Mouse (Mus musculus): ENCODE data around the gene Cdkl3. TPM values are rescaled to one million over a fixed set of nuclear protein-coding genes. Genes with fewer than 3 reads are reported as not detected.
A peak's percentile ranks its signal among the peaks of the same experiment; 100 is the strongest.

Cdkl3 gene
- total RNA-seq, 2 experiments from 2014 or later = 3.3 to 4.8 TPM

DNA sequence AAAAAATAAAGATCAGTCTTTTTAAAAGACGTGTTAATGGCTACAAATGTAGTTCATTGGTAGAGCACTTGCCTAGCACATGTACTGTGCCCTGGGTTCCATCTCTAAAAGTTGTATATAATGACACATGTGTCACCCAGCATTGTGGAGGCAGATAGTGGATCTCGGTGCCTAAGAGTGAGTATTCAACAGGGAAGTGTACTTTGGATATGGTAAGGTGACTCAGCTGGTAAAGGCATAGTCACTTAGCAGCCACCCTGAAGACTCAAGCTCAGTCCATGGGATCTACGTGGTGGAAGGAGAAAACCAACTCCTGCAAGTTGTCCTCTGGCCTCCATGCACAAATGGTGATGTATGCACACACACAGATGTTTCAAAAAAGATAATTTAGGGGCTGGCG lies 120.4 kb downstream of the Cdkl3 start:
- DNase-seq = no peak

DNA sequence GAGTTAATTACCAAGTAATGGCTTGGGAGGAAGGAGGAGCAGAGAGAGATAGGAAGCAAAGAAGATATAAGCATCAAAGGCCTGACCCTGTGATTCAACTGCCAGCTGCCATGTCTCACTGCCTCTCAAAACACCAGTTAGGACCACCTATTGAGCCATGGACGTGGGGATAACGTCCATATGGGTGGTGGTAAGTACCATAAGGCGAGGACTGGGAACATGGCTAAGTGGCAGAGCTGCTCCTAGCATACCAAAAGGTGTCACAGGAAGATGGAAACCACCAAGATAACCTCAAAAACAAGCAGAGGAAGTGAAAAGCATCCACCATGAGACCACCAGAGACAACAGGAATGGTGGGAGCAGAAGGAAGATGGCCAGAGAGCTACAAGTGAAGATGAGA lies 123.1 kb downstream of the Cdkl3 start:
- DNase-seq = no peak

DNA sequence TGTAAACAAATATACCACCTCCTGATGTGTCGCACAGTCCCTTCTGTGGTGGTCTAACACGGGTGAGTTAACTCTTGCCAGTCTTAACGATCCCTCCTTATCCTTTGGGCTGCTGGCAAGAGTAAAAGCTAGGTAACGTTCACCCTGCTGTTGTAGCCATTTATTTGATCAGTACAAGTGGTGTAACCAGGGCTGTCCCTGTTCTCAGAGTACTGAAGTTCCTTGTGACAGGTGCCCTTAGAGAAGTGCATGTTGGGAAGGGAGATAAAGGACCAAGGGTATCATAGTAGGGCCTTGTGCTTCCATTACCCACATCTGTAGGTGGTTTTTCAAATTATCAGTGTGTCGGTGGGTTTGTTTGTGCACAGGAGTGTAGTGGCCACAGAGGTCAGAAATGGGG lies 123.7 kb downstream of the Cdkl3 start:
- no peak for DNase-seq

DNA sequence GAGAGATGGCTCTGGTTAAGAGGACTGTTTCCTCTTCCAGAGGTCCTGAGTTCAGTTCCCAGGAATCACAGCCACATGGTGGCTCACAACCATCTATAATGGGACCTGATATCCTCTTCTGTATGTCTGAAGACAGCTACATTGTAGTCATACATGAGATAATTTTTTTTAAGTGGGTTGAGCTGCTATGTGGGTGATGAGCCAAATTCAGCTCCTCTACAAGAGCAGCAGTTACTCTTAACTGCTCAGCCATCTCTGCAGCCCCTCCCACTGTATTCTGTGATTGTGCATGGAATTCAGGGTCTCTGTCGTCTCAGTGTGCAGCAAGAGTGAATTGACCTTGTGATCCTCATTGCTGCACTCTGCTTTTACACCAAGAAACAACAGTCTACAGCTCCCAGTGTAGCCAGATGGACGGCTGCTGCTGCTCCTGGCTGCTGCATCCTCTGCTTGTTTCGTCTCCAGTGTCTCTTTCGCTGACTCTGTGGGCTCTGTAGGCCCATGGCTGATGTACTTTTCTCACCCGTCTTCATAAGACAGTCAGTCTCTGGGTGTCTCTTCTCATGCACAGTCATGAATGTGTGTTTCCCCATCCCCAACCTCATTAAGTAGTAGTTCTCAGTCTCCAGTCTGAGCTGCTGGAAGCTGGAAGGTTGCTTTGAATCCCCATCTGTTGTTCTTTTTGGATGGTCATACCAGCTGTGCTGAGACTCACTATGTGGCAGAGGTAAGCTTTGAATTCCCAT lies 124.5 kb downstream of the Cdkl3 start:
- no peak for DNase-seq

DNA sequence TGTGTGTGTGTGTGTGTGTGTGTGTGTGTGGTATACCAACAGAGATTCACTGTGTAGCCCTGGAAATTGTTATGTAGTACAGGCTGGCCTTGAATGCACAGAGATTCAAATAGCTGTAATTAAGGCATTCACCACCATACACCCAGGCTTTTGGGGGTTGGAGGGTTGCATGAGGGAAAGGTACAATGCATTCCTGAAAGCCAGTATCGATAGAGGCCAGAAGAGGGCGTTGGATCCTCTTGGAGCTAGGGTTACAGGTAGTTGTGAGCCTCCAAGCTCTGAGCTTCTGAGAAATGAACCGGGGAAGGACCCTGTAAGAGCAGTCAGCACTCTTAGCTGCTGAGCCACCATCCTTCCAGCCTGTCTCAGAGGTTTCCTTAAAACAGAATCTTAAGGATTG lies 125.2 kb downstream of the Cdkl3 start:
- DNase-seq = no peak

DNA sequence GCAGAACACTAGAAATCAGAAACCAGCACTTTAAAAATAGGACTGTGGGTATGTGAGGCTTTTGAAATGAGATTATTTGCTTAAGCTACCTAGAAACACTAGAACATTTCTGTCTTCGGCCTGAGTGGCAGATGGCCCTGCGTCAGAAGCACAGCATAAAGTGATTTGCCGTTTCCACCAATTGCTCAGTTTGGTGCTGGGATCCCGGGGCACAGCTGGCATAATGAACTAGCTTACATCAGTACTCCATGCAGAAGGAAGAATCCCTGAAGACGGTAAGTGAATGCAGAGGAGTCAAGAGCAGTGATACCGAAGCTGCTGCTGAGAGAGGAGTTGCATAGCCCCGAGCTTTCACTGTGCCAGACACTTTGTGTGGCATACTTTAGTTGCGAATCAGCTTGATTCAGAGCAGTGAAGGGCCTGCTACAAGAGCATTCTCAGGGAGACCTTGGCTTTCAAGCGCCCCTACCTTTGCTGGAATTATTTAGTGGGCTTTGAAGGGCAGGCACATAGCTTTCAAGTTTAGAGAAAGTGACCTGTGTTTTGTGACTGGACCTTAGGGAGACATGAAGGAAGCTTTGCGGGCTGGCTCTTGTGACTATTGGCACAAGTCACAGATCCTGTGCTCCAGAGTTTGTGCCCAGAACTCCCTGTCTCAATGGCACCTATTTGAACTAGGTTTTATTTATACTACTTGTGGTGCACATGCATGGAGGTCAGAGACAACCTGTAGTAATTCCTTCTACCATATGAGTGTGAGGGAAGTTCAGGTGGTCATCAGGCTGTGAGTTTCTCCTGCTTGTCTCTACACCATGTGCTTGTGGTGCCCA lies 125.8 kb downstream of the Cdkl3 start:
- DNase-seq = peak in 1 of 2 experiments; percentile 10

DNA sequence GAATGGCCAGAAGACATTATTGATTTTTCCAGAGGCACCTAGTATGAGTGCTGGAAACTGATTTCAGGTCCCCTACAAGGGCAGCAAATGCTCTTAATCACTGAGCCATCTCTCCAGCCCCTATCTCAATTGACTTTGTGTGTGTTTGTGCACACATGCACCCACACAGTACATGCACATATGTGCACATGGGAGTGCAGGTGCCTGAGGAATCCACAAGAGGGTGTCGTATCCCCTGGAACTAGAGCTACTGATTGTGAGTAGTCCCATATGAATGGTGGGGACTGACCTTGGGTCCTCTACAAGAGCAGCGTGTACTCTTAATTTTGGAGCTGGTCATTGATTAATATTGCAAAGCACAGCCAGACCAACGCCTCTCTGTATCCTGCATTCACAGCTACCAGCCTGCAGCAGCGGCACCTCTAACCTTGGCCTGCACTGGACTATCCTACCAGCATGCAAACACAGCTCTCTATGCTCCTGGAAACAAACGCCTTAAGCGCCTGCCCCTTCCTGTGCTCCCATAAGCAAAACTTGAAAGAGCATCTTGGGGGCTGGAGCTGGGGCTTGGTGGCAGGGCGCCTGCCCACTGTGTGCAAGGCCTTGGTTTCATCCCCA lies 126.5 kb downstream of the Cdkl3 start:
- DNase-seq = no peak

Small RNA genes lying within 50 kb of the gene (microRNA-seq; reads per million reads assigned to microRNA genes)
- not detected for gene Gm24157
- 6.7 reads per million, percentile 18 among the genes with 10 or more reads in this experiment for gene Mir3061

Other genes with a start within 250 kb of the Cdkl3 start
- gene Sec24a, start 240.6 kb upstream of the Cdkl3 start, total RNA-seq (2021) = 10 to 100 TPM; 33.9 to 34.9 TPM
- 100 to 1,000 TPM in 1 of 2 experiments, 10 to 100 TPM in 1; 95.5 to 112 TPM for gene Sar1b, start 240.5 kb upstream of the Cdkl3 start, total RNA-seq (2021)
- gene Jade2, start 146.6 kb upstream of the Cdkl3 start, total RNA-seq (2021) = 10 to 100 TPM; 17.8 to 18.3 TPM
- gene Cdkn2aipnl, start 36.6 kb upstream of the Cdkl3 start, total RNA-seq (2021) = 10 to 100 TPM; 17.8 to 18.2 TPM
- gene Ube2b, start 3.5 kb upstream of the Cdkl3 start, total RNA-seq (2021) = 100 to 1,000 TPM; 145 to 160 TPM
- gene Ppp2ca, start 94.5 kb downstream of the Cdkl3 start, total RNA-seq (2021) = 10 to 100 TPM; 78.0 to 84.2 TPM
- not detected for gene Olfr1373, start 141.3 kb downstream of the Cdkl3 start, total RNA-seq (2021)
- gene Olfr1371, start 209.8 kb downstream of the Cdkl3 start, total RNA-seq (2021) = not detected
- 100 to 1,000 TPM; 529 to 536 TPM for gene Skp1a, start 227.8 kb downstream of the Cdkl3 start, total RNA-seq (2021)

Data from adrenal gland, postnatal 36 days (tissue).